Mouse (Mus musculus): ENCODE results near the gene Fpr-rs4. TPM values are rescaled to one million over a fixed set of nuclear protein-coding genes. Genes with fewer than 3 reads are reported as not detected.
"Not testable (repeated sequence)": the region's sequence is repeated elsewhere in the genome, so short reads cannot be mapped to it uniquely, and the experiment has no call there.

Fpr-rs4 gene
- total RNA-seq (2022) = not detected

DNA sequence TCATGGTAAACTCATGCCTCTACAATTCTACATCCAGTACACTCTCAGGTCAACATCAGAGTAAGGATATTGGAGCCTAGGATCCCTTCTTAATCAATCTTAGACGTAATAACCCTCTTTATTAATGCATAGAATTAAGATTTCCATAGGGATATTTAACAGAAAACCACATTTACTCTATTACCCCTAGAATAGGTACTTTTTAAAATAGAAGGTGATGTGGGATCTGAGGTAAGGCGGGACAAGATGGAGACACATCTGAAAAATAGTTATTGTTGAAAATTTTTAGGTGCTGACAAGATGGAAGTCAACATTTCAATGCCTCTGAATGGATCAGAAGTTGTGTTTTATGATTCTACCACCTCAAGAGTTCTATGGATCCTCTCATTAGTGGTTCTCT lies at the start of gene Fpr-rs4:
Gene Fpr-rs4, plus strand, starts transcription at position 301 of the 400 bp plus-strand sequence.
- DNase-seq (ENCODE audit: low spot score in 2 of 2) = no peak

DNA sequence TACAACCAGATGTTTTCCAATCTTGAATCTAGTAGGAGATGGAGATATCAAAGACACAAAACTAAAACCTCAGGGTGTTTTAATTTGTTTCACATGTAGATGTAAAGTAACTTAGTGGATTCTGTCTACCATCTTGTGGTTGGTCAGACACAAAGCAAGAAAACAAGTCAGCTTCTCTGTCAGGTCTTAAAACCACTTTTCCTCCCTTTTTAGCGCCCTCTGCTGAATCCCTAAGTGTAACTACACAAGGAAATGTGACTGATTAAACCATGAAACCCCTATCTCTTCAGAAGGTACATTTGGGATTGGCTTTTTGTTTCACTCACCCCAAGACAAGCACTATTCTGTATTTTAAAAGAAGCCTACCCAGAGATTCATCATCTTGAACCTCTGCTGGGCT lies 48.1 kb upstream of the Fpr-rs4 start:
- no peak for DNase-seq (ENCODE audit: low spot score in 2 of 2)

DNA sequence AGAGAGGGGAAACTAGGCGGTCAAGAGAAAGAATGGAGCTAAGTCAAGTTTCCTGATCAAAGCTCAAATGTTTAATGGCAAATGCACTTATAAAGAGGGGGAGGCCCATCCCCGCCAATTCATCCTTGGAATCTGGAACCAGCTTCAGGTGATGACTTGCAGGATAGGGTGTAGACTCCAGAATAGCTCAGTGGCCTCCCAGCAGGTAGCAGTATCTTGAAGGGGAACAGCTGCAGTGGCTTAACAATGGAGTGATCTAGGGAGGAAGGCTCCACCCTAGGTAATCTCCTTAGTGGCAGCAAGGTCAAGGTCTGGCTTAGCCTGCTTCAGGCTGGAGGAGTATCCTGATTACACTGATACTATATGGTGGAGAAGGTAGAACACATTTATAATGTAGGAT lies 40.3 kb upstream of the Fpr-rs4 start:
- not testable (repeated sequence) for DNase-seq (ENCODE audit: low spot score in 2 of 2)

DNA sequence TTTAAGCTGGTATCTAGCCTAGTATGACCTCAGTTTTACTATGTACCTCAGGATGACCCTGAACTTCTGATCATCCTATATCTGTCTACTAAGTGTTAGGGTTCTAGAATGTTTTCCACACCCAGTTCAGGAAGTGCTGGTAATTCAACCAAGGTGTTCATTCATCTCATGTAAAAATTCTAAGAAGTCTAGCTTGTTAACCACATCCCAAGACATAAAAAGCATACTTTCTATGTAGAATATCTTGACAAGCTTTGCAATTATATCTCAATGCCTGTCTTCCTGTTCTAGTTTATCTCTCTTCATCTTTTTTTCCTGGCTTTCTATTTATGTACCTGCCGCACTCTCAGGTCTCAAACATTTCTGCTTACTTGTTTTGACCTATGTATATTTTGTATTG lies 16.8 kb upstream of the Fpr-rs4 start:
- no peak for DNase-seq (ENCODE audit: low spot score in 2 of 2)

DNA sequence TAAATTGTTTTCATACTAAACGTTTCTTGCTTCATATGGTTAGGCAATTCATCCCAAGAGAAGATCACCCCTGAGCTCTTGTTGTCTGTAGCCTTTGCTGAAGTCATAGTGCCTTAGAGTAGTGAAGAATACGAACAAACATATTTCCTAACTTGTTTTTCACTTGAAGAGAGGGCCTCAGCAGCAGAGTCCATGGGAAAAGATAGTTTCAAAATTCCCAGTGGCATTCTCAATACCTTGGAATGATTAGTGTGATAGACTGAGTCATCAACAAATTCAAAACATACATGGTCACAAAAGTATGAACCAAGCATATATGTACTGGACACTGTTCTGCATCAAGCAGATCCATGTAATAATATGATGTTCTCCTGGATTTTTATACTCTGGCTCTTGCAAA lies 27.6 kb downstream of the Fpr-rs4 start, which contains the start of gene Vmn2r124:
Gene Vmn2r124, plus strand, starts transcription at position 301 of the 400 bp plus-strand sequence.
- DNase-seq (ENCODE audit: low spot score in 2 of 2) = no peak

Other genes starting within 250 kb of the Fpr-rs4 start
- 10 to 100 TPM; 70.6 to 89.4 (median 76.6) TPM for gene Spaca6, start 194.6 kb upstream of the Fpr-rs4 start, total RNA-seq (2022)
- 1 to 10 TPM in 2 of 4 experiments, under 1 TPM in 2; 0.74 to 1.6 (median 1.00) TPM for gene Has1, start 166.5 kb upstream of the Fpr-rs4 start, total RNA-seq (2022)
- gene Fpr1, start 137.8 kb upstream of the Fpr-rs4 start, total RNA-seq (2022) = not detected
- gene Fpr2, start 133.9 kb upstream of the Fpr-rs4 start, total RNA-seq (2022) = not detected
- gene Fpr3, start 133.9 kb upstream of the Fpr-rs4 start, total RNA-seq (2022) = not detected
- under 1 TPM in 1 of 4 experiments, not detected in 3; 0.07 TPM for gene Vmn2r124, start 27.7 kb downstream of the Fpr-rs4 start, total RNA-seq (2022)
- not detected for gene Vmn2r91, start 63.3 kb downstream of the Fpr-rs4 start, total RNA-seq (2022)
- not detected for gene Vmn2r92, start 130.2 kb downstream of the Fpr-rs4 start, total RNA-seq (2022)